22 mouse cellular contexts compared by ENCODE assay signal in the genomic region with DNA sequence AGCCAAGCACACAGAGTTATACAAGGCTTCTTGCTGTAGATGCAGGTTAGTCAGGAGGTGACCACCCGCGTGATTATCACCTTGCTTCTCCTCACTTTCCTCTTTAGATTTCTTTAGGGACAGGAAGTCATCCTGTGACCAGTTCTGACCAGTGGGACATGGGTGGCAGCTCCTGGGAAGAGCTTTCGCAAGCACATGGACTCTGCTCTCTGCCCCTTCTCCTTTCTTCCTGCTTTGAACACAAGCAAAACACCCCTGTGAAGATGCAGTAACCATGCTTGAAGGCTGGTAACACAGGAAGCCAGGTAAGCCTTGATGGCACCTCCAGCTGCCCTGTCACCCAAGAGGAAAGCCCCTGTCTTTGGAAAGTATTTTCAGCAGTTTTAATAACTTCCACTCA.
"Had no signal": no experiment of that assay in that cellular context is flagged by ENCODE, and none has a peak within 500 bp of the region (broad histone marks: within the 10 kb centered on the region; RNA-seq: fewer than 3 reads in every experiment).

No protein-coding gene starts in this region.

- H3K4me3 ChIP-seq: limb, embryonic 13.5 days; liver, embryonic 12.5 days; liver, embryonic 15.5 days; lung, embryonic 15.5 days; megakaryocyte, embryonic 14.5 days; midbrain, embryonic 12.5 days; midbrain, embryonic 15.5 days; neural tube, embryonic 12.5 days; neural tube, embryonic 15.5 days had no signal

- H3K9me3 ChIP-seq: limb, embryonic 13.5 days; liver, embryonic 12.5 days; liver, embryonic 15.5 days; lung, embryonic 15.5 days; megakaryocyte, embryonic 14.5 days; midbrain, embryonic 12.5 days; midbrain, embryonic 15.5 days; neural tube, embryonic 12.5 days; neural tube, embryonic 15.5 days had no signal

- ATAC-seq: inflammation-experienced regulatory T-cells, adult 6 months; intestine, embryonic 16.5 days; liver, embryonic 12.5 days; midbrain, embryonic 15.5 days had no signal

- H3K4me1 ChIP-seq: midbrain, embryonic 12.5 days; midbrain, embryonic 15.5 days had no signal

- H3K9ac ChIP-seq: limb, embryonic 13.5 days; liver, embryonic 12.5 days; liver, embryonic 15.5 days; lung, embryonic 15.5 days; midbrain, embryonic 12.5 days; midbrain, embryonic 15.5 days; neural tube, embryonic 12.5 days; neural tube, embryonic 15.5 days had no signal

- H3K27ac ChIP-seq: limb, embryonic 13.5 days; liver, embryonic 12.5 days; liver, embryonic 15.5 days; lung, embryonic 15.5 days; midbrain, embryonic 12.5 days; midbrain, embryonic 15.5 days; neural tube, embryonic 12.5 days; neural tube, embryonic 15.5 days; stomach, postnatal 0 days had no signal

- H3K4me2 ChIP-seq: limb, embryonic 13.5 days; liver, embryonic 12.5 days; liver, embryonic 15.5 days; lung, embryonic 15.5 days; midbrain, embryonic 12.5 days; midbrain, embryonic 15.5 days; neural tube, embryonic 12.5 days; neural tube, embryonic 15.5 days had no signal

- H3K27me3 ChIP-seq: limb, embryonic 13.5 days; liver, embryonic 15.5 days; lung, embryonic 15.5 days; megakaryocyte, embryonic 14.5 days; midbrain, embryonic 12.5 days; midbrain, embryonic 15.5 days; neural tube, embryonic 12.5 days; neural tube, embryonic 15.5 days had no signal

- DNase-seq: left cerebral cortex, postnatal 4 days; liver; lung, adult 18-20 months; lung, postnatal 10 days; lung, postnatal 36 days; right cerebral cortex, adult 18-20 months; right cerebral cortex, postnatal 14 days; right cerebral cortex, postnatal 4 days; thymus, adult 18-20 months; thymus, postnatal 36 days had no signal

- H3K36me3 ChIP-seq: limb, embryonic 13.5 days; liver, embryonic 12.5 days; liver, embryonic 15.5 days; lung, embryonic 15.5 days; midbrain, embryonic 12.5 days; midbrain, embryonic 15.5 days; neural tube, embryonic 12.5 days; neural tube, embryonic 15.5 days had no signal
